Mouse (Mus musculus): ENCODE results near the gene Tlcd2. TPM values are rescaled to one million over a fixed set of nuclear protein-coding genes. Genes with fewer than 3 reads are reported as not detected.

The Tlcd2 gene
- polyA plus RNA-seq, 1 experiment: 13.0 TPM

GRCm38 (mm10) chr11:75509741-75510626 lies 48.5 kb downstream of the Tlcd2 start, which contains the start of gene Rilp:
TSS of gene Rilp (plus strand) at chr11:75510094.
- peaks cover 44% of the 10 kb centered on the region for H3K36me3 ChIP-seq (ENCODE audit: control insufficient read depth, insufficient read depth, low read length)
- H3K4me1 ChIP-seq (replicated peaks; ENCODE audit: control insufficient read depth, insufficient read depth, low read length): peaks cover 7% of the 10 kb centered on the region
- DNase-seq: peak; percentile 74
- no peaks in the 10 kb centered on the region for H3K27me3 ChIP-seq (ENCODE audit: control insufficient read depth, insufficient read depth, low read length)
- TF ChIP-seq POLR2A (IDR thresholded peaks at IDR 0.05; ENCODE audit: control insufficient read depth, extremely low read depth, insufficient read depth, low read length, poor library complexity) (no peak), CTCF (IDR thresholded peaks at IDR 0.05; ENCODE audit: borderline replicate concordance, control insufficient read depth, extremely low read depth, insufficient read depth, low read length, poor library complexity) (peak; percentile 66; the same call in 1 of the 2 replicates)
- 12% methylated on average over 43 of the region's 43 CpGs for WGBS
- H3K27ac ChIP-seq (ENCODE audit: control insufficient read depth, insufficient read depth, low read length): no peak within 1 kb of the TSS
- H3K4me3 ChIP-seq (ENCODE audit: control insufficient read depth, insufficient read depth, low read length): peak within 1 kb of the TSS; percentile 57

DNA sequence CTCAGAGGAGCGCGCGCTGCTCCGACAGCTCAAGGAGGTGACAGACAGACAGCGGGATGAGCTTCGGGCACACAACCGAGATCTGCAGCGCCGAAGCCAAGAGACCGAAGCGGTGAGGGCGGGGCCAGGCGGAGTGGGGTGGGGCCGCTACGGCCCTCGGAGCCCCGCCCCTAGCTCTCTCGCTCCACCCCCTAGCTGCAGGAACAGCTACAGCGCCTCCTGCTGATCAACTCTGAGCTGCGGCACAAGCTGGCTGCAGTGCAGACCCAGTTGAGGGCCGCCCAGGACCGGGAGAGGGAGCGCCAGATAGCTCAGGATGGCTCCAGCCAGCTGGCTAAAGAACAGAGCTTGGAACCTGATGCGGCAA lies 49.1 kb downstream of the Tlcd2 start:
- no peak for TF ChIP-seq POLR2A (IDR thresholded peaks at IDR 0.05; ENCODE audit: control insufficient read depth, extremely low read depth, insufficient read depth, low read length, poor library complexity)
- peak; percentile 84 for TF ChIP-seq CTCF (IDR thresholded peaks at IDR 0.05; ENCODE audit: borderline replicate concordance, control insufficient read depth, extremely low read depth, insufficient read depth, low read length, poor library complexity)
- peaks cover 38% of the 10 kb centered on the region for H3K36me3 ChIP-seq (ENCODE audit: control insufficient read depth, insufficient read depth, low read length)

DNA sequence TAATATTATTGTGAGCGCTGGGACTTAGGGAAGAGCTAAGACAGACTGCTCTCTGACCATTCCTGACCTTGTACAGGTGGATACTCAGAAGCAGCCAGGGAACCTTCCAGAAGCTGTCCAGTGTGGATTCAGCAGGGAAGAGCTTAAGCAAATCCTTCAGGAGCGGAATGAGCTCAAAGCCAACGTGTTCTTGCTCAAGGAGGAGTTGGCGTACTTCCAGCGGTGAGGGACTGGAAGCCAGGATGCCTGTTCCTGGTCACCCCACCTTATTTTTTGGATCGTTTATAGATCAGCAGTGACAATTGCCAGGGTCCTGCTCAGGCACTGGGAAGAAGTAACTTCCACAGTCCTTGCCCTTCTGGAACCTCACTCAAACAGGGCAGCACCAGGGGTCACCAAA lies 49.7 kb downstream of the Tlcd2 start:
- 92% methylated on average over 6 of the region's 6 CpGs for WGBS
- TF ChIP-seq CTCF (IDR thresholded peaks at IDR 0.05; ENCODE audit: borderline replicate concordance, control insufficient read depth, extremely low read depth, insufficient read depth, low read length, poor library complexity) (no peak), POLR2A (IDR thresholded peaks at IDR 0.05; ENCODE audit: control insufficient read depth, extremely low read depth, insufficient read depth, low read length, poor library complexity) (no peak)
- no peak overlapping the region for H3K4me3 ChIP-seq (ENCODE audit: control insufficient read depth, insufficient read depth, low read length)
- no peaks in the 10 kb centered on the region for H3K27me3 ChIP-seq (ENCODE audit: control insufficient read depth, insufficient read depth, low read length)
- peaks cover 32% of the 10 kb centered on the region for H3K36me3 ChIP-seq (ENCODE audit: control insufficient read depth, insufficient read depth, low read length)
- H3K27ac ChIP-seq (ENCODE audit: control insufficient read depth, insufficient read depth, low read length): no peak overlapping the region
- DNase-seq: no peak
- peaks cover 7% of the 10 kb centered on the region for H3K4me1 ChIP-seq (replicated peaks; ENCODE audit: control insufficient read depth, insufficient read depth, low read length)

More for the DNA sequence above, 49.1 kb downstream of the Tlcd2 start:
- no peak overlapping the region for H3K27ac ChIP-seq (ENCODE audit: control insufficient read depth, insufficient read depth, low read length)
- H3K4me1 ChIP-seq (replicated peaks; ENCODE audit: control insufficient read depth, insufficient read depth, low read length): peaks cover 7% of the 10 kb centered on the region
- peak; percentile 90 for DNase-seq
- no peaks in the 10 kb centered on the region for H3K27me3 ChIP-seq (ENCODE audit: control insufficient read depth, insufficient read depth, low read length)
- WGBS: 6% methylated on average over 24 of the region's 24 CpGs
- peak overlapping the region; percentile 57 for H3K4me3 ChIP-seq (ENCODE audit: control insufficient read depth, insufficient read depth, low read length)

DNA sequence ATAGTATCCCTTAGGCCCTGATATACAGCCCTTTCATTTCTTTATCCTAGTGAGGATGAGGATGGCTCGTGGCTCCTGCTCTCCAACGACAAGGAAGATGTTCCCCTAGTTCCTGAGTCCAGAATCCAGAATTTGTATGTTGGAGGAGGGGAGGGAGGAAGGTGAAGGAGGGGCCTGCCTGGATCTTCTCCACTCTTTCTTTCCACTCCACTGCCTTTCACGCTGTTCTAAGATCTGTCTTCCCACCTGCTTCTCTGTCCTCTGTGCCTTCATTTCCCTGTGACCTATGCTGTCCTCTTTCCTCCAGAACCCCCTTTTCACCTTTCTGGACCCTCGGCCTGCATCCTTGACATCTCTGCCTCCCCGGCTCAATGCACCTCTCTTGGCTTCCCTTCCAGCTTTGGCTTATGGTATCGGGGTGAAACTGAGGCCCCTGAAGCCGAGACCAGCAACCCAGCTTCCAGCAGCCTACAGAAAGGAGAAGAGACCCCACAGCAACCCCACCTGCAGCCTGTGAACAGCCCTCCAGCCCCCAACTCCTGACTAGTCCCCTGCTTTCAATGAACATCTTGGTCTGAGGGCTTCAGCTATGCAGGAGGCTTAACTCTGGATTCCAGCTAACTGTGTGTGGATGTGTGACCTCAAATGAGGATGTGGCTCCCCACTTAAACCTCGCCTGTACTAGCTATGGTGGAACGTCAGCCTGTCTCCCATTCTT lies 50.9 kb downstream of the Tlcd2 start:
- peaks cover 20% of the 10 kb centered on the region for H3K36me3 ChIP-seq (ENCODE audit: control insufficient read depth, insufficient read depth, low read length)
- DNase-seq: no peak
- no peak overlapping the region for H3K4me3 ChIP-seq (ENCODE audit: control insufficient read depth, insufficient read depth, low read length)
- TF ChIP-seq POLR2A (IDR thresholded peaks at IDR 0.05; ENCODE audit: control insufficient read depth, extremely low read depth, insufficient read depth, low read length, poor library complexity): no peak
- TF ChIP-seq CTCF (IDR thresholded peaks at IDR 0.05; ENCODE audit: borderline replicate concordance, control insufficient read depth, extremely low read depth, insufficient read depth, low read length, poor library complexity): no peak
- no peak overlapping the region for H3K27ac ChIP-seq (ENCODE audit: control insufficient read depth, insufficient read depth, low read length)
- H3K27me3 ChIP-seq (ENCODE audit: control insufficient read depth, insufficient read depth, low read length): no peaks in the 10 kb centered on the region
- WGBS: 70% methylated on average over 9 of the region's 9 CpGs
- H3K4me1 ChIP-seq (replicated peaks; ENCODE audit: control insufficient read depth, insufficient read depth, low read length): peaks cover 9% of the 10 kb centered on the region

- no peak for DNase-seq
- Histone ChIP-seq H3K27me3 (ENCODE audit: control insufficient read depth, insufficient read depth, low read length) (no peaks in the 10 kb centered on the region), H3K36me3 (ENCODE audit: control insufficient read depth, insufficient read depth, low read length) (peaks cover 12% of the 10 kb centered on the region), H3K4me1 (replicated peaks; ENCODE audit: control insufficient read depth, insufficient read depth, low read length) (peaks cover 9% of the 10 kb centered on the region), H3K4me3 (ENCODE audit: control insufficient read depth, insufficient read depth, low read length) (no peak within 1 kb of the TSS), H3K27ac (ENCODE audit: control insufficient read depth, insufficient read depth, low read length) (no peak within 1 kb of the TSS)
- TF ChIP-seq CTCF (IDR thresholded peaks at IDR 0.05; ENCODE audit: borderline replicate concordance, control insufficient read depth, extremely low read depth, insufficient read depth, low read length, poor library complexity) (no peak), POLR2A (IDR thresholded peaks at IDR 0.05; ENCODE audit: control insufficient read depth, extremely low read depth, insufficient read depth, low read length, poor library complexity) (no peak)
- 55% methylated on average over 8 of the region's 8 CpGs for WGBS
Measured at GRCm38 (mm10) chr11:75513336-75513735, 51.8 kb downstream of the Tlcd2 start, which contains the start of gene Scarf1. TSS of gene Scarf1 (plus strand) at chr11:75513540.

DNA sequence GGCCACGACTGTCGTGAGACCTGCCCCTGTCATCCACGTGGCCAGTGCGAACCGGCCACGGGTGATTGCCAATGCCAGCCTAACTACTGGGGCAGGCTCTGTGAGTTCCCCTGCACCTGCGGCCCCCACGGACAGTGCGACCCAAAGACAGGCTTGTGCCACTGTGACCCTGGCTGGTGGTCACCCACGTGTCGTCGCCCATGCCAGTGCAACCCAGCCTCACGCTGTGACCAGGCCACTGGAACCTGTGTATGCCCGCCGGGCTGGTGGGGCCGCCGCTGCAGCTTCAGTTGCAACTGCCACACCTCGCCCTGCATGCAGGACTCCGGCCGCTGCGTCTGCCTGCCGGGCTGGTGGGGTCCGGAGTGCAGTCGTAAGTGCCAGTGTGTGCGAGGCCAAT lies 53.7 kb downstream of the Tlcd2 start:
- TF ChIP-seq POLR2A (IDR thresholded peaks at IDR 0.05; ENCODE audit: control insufficient read depth, extremely low read depth, insufficient read depth, low read length, poor library complexity): no peak
- no peak for TF ChIP-seq CTCF (IDR thresholded peaks at IDR 0.05; ENCODE audit: borderline replicate concordance, control insufficient read depth, extremely low read depth, insufficient read depth, low read length, poor library complexity)
- Histone ChIP-seq H3K27me3 (ENCODE audit: control insufficient read depth, insufficient read depth, low read length) (no peaks in the 10 kb centered on the region), H3K4me3 (ENCODE audit: control insufficient read depth, insufficient read depth, low read length) (no peak overlapping the region), H3K27ac (ENCODE audit: control insufficient read depth, insufficient read depth, low read length) (no peak overlapping the region), H3K4me1 (replicated peaks; ENCODE audit: control insufficient read depth, insufficient read depth, low read length) (peaks cover 3% of the 10 kb centered on the region; the same call in 1 of the 2 replicates), H3K36me3 (ENCODE audit: control insufficient read depth, insufficient read depth, low read length) (no peaks in the 10 kb centered on the region)
- DNase-seq: no peak
- 97% methylated on average over 25 of the region's 25 CpGs for WGBS
